Mouse (Mus musculus): ENCODE data around the gene Vgll4.

The Vgll4 gene

GRCm38 (mm10) chr6:114846153-114846772, 123.5 kb downstream of the Vgll4 start:
- DNase-seq (ENCODE audit: low read depth, low spot score) = no peak

GRCm38 (mm10) chr6:114842863-114843262, 126.9 kb downstream of the Vgll4 start:
- DNase-seq (ENCODE audit: low read depth, low spot score) = no peak

- DNase-seq (ENCODE audit: low read depth, low spot score) = no peak
Measured at GRCm38 (mm10) chr6:114842131-114842530, 127.7 kb downstream of the Vgll4 start.

GRCm38 (mm10) chr6:114840012-114840411, 129.8 kb downstream of the Vgll4 start:
- DNase-seq (ENCODE audit: low read depth, low spot score) = no peak

- DNase-seq (ENCODE audit: low read depth, low spot score) = no peak
Measured at GRCm38 (mm10) chr6:114838872-114839271, 130.9 kb downstream of the Vgll4 start.

GRCm38 (mm10) chr6:114836433-114836832, 133.4 kb downstream of the Vgll4 start:
- no peak for DNase-seq (ENCODE audit: low read depth, low spot score)

DNA sequence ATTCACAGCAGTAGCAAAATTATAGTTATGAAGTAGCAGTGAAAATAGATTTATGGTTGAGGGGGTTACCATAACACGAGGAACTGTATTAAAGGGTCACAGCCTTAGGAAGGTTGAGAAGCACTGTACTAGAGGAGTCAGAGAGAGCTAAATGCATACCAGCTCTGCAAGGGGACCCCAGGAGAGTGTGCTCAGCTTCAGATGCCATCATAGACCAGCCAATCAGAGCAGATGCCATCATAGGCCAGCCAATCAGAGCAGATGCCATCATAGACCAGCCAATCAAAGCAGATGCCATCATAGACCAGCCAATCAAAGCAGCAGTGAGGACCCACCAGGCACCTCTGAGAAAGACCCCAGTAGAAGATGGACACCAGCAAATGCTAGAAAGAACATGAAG, 134.0 kb downstream of the Vgll4 start:
- DNase-seq (ENCODE audit: low read depth, low spot score) = no peak

DNA sequence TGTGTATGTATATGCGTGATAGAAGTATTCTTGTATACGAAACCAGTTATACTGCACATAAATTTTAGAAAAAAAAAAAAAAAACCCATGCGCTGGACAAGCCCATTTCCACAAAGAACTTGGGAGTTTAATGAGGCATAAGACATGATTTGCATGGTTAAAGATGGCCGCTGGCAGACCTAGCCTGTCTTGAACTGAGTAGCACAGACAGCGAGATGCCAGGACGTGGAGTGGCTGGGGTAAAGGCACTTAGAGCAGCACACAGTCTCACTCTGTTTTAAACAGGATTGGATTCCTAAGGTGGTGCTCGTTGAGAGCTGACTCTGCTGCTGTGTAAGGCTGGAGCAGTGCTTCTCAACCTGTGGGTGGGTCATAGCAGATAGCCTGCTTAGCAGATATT, 134.4 kb downstream of the Vgll4 start:
- DNase-seq (ENCODE audit: low read depth, low spot score) = no peak

- DNase-seq (ENCODE audit: low read depth, low spot score) = no peak
Measured at GRCm38 (mm10) chr6:114833791-114834346, 135.9 kb downstream of the Vgll4 start.

- no peak for DNase-seq (ENCODE audit: low read depth, low spot score)
Measured at GRCm38 (mm10) chr6:114833058-114833685, 136.6 kb downstream of the Vgll4 start.

DNA sequence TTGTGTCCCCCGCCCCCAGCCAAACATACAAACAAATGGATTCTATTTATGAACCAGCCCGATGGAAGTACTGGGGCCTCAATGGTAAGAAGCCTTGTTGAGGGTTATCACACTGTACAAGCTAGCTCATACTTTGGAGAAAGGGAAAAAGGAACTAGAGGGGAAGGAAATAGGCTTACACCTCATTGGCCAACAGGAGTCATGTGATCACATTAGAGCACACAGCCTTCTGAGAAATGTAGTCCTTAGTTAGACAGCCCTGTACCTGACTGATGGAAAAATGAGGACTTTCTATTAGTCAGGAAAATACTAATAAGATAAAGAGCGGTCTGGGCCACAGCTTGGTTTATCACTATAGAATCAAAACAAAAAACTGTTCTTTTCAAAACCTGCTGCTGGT, 138.0 kb downstream of the Vgll4 start:
- no peak for DNase-seq (ENCODE audit: low read depth, low spot score)

GRCm38 (mm10) chr6:114829660-114830438, 139.9 kb downstream of the Vgll4 start:
- DNase-seq (ENCODE audit: low read depth, low spot score) = no peak

DNA sequence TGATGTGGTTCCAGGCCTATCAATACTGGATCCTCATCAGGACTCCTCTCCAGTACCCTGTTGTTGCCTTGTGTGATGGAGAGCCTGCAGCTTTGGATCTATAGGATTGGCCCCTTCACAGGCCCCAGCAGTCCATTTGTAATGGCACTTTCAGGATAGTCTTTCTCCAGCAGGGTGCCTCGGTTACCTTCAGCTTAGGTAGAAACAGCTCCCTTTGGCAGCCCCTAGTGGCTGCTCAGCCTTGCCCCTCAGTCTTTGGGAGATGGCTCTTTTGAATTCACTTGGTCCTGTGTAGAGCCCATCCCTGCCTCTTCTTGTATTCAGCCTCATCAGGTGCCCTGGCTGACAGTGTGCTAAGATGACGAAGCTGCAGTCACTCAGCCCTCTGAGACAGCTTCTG, 142.9 kb downstream of the Vgll4 start:
- DNase-seq (ENCODE audit: low read depth, low spot score) = no peak

DNA sequence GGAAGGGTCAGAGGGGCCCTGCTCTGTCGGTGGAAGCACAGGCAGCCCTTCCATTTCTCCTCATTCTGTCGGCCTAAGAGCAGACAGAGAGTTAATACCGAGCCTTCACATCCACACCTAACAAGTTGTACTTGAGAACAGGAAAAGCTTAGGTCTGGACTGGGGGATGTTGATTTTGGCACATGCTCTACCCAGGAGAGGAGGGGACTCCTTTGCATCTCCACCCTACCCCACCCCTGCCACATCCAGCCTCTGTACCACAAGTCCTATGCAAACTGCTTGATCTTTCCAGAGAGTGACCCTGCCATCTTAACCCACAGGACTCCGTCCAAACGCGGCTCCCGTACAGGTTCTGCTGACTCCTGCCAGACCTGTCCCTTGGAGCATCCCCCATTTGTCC, 148.1 kb downstream of the Vgll4 start:
- no peak for DNase-seq (ENCODE audit: low read depth, low spot score)

GRCm38 (mm10) chr6:114819971-114820481, 149.8 kb downstream of the Vgll4 start:
- no peak for DNase-seq (ENCODE audit: low read depth, low spot score)

DNA sequence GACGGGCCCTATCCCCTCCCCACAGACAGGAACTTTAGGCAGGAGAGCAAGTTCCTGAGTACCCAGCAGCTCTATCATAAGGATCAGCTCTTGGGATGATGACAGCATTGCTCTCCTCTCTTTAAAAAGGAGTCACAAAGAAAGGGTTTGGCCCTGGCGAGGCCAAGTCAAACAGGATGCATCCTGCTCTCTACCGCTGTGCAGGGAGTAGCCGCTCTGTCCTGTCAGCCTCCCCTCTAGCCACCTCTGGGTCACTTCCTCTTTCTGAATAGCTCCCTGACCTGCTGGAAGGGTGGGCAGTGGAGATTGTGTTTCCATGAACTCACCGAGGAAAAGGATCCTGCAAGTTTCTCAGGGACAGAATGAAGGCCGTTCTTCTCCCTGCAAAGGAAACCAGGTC, 151.3 kb downstream of the Vgll4 start:
- no peak for DNase-seq (ENCODE audit: low read depth, low spot score)

GRCm38 (mm10) chr6:114817948-114818347, 151.8 kb downstream of the Vgll4 start:
- DNase-seq (ENCODE audit: low read depth, low spot score) = no peak

DNA sequence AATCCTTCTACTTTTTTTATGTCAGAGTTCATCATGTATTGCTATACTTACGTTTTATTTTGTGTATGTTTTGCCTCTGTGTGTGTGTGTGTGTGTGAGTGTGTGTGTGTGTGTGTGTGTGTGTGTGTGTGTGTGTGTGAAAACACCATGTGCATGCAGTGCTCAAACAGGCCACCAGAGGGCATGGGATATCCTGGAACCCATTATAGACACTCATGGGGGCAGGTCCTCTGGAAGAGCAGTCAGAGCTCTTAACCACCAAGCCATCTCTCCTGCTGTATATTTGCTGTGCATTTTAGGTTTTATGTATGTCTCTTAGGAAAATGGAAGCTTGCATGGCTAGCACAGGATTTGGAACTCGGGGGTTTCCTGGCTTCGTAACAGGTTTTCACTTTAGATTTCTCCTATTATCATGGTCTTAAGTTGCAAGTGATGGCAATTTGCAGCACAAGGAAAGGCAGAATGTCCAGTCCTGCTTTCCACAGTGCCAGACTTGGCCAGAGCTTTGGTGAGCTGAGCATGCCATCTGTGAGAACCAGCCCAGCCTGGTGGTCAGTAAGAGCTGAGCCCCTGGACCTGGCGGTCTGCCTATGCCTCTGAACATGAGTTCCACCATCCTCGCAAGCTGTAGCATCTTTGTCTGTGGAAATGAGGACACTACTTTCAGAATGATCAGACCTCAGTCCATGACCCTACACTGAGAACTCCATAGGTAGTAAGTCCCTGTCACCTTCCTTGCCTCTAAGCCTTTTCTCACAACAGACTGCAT, 154.7 kb downstream of the Vgll4 start:
- peak; percentile 2 for DNase-seq (ENCODE audit: low read depth, low spot score)

DNA sequence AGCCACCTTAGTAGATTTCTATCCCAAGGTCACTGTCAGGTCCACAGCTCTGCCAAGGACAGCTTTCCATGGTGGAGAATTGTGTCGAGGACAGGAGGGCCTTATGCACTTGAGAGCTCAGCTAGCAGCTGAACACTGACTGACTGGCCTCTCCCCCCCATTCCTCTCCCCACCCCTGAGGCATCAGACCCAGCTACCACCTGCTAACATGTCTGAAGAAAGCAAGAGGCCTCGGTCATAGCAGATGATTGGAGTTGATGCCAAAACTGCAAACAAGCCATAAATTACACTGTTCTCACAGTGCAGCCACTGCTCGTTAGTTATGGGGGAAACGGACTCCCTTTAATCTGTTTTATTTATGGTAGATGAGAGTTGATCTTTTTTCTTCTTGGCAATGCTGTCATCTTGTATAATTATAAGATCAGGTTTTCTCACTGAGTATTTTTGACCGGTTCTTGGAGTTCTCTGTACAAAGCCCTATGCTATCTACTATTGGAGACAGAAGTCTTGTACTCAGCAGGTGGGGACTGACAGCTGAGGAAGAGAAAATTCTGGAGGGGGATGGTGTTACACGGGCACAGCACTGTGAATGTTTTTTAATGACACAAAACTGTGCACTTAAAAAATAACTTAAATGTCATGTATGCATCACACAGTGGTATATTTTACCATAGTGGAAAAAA, 155.5 kb downstream of the Vgll4 start:
- DNase-seq (ENCODE audit: low read depth, low spot score) = no peak

DNA sequence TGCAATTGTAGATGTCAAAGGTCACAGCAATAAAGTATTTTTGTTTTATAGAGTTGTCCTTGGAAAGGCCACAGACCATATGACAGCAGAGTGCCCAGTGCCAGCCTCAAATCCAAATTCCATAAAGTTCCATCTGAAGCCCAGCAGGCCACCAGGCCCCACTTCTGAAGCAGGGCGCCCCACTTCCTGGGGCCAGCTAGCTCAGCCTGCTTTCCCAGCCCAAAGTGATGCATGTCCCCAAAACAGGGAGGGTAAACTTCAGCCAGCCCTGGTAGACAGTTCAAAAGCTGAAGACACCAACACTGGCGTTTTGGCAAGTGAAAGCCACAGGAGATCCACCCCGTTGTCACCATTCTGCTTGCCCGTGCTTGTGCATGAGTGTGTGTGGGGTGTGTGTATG, 157.0 kb downstream of the Vgll4 start:
- DNase-seq (ENCODE audit: low read depth, low spot score) = no peak

- DNase-seq (ENCODE audit: low read depth, low spot score) = no peak
Measured at GRCm38 (mm10) chr6:114812322-114812721, 157.5 kb downstream of the Vgll4 start.
